Mouse (Mus musculus): Measurements from ENCODE around the gene Mrgprx1.

Mrgprx1 gene

DNA sequence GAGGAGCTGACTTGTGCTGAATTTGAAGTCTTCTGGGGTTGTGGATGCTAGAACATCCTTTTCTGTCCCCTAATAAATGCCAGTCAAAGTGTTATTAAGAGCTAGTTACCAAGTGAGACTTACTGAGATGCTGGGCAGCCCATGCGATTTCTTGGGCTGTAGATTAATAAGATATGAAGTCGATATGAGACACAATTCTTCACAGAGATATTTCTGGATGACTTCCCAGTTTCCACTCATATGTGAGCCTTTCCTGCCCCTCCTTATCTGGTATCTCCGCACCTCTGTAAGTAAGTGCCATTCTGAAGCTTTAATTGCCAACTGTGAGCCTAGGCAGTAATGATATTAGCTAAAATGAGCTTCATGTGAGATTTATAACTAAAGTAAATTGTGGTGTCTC is at the start of gene Mrgprx1:
Mrgprx1 (minus strand) TSS at position 101 of the 400 bp plus-strand sequence.
- no peak for DNase-seq

DNA sequence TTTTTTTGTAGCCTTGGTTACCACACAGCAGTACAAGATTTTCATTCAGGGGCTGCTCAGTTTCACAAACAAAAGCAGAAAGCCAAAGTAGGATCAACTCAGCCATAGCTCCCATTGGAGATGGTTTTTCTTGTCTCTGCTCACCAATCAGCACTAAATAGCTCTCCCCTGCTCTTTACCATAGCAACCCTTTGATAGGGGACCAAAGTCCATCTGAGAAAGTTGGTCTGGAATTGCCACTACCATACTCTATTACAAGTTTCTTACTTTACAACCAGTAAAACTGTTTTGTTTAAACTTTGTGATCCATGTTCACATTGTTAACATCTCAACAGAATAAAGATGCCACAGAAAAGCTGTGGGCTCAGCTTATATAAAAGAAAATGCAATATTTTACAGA is 48.1 kb upstream of the Mrgprx1 start:
- DNase-seq: no peak

DNA sequence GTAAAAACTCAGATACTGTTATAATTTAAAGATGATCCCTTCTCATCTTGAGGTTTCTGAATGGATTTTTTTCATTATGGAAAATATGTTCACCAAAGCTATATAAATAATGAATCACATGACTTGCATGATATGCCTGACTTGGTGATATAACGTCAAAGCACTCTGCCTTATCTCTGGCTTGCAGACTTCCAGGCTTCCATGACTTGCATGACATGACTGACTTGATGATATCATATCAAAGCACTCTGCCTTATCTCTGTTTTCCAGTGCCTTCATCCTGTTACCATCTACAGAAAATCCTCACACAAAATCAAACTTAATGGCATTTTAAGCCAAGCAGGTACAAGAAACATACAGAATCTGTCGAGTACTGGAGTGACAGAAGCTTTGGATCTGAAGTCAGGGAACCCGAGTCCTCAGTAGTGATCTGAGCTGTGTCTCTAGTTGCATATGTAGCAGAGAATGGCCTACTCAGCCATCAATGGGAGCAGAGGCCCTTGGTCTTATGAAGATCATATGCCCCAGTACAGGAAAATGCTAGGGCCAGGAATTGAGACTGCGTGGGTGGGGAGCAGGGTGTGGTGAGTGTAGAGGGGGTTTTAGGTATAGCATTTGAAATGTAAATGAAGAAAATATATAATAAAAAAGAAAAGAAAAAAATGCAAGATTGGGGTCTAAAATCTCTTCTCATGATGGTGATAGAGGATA is 19.2 kb upstream of the Mrgprx1 start:
- peak; percentile 19 for DNase-seq

DNA sequence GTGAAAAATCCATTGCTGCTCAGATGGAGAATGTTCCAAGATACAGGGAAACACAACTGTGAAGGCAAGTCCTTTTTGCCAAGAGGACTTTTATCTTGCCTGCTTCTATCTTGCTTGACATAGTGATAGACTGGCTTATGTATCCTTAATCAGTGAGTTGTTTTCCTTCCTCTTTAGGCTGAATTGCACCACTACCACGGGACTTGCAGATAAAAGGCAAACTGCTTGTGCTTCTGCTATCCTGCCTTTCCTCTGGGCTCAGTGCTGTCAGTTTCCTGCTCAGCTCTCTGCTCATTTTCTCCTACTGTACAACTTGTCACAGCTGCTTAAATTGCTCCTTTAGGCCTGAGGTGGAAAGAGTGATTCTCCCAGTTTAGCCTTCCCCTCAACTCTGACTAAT is 16.6 kb upstream of the Mrgprx1 start:
- no peak for DNase-seq

GRCm38 (mm10) chr7:48017874-48018273 is 9.5 kb downstream of the Mrgprx1 start:
- no peak for DNase-seq

DNA sequence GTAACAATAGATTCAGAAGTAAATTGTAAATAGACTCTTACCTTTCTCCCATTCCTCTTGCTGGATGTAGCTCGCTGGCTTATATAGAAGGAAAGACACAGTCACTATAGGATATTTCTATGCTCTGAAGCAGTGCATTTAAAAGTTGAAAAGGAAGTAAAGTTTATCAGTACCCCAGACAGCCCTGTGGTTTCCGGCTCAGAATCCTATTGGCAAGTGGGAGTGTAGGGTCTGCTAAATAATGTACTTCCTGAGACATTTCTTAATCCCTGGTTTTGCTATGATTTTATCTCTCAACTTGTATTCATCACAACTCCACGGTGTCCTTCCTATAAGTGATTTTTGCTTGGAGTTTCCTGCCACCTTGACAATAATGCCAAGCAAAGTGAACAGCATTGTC is 31.7 kb downstream of the Mrgprx1 start:
- DNase-seq: no peak

- DNase-seq: no peak
Measured at GRCm38 (mm10) chr7:47986752-47987151, 40.6 kb downstream of the Mrgprx1 start.

DNA sequence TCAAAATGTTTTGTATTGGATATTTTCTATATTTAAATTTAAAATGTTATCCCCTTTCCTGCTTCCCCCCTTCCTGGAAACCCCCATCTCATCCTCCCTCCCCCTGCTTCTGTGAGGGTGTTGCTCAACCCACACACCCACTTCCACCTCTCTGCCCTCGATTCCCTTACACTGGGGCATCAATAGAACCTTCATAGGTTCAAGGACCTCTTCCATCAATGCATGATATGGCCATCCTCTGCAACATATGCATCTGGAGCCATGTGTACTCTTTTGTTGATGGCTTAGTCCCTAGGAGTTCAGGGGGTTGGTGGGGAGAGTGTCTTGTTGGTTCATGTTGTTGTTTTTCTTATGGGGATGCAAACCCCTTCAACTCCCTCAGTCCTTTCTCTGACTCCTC is 45.4 kb downstream of the Mrgprx1 start, which contains the start of gene Mrgpra4:
Mrgpra4 (minus strand) TSS at position 101 of the 400 bp plus-strand sequence.
- no peak for DNase-seq
